ENCODE assay signal across 7 mouse cellular contexts in genomic region chr8:83748708-83749107, GRCm38 (mm10). TPM values are rescaled to one million over a fixed set of nuclear protein-coding genes. Genes with fewer than 3 reads are reported as not detected.
DNase-seq lines count a peak whose midpoint lies in the region; ATAC-seq and TF ChIP-seq lines count a peak whose summit lies in the region.

No protein-coding gene starts in this region.

- 1% methylated on average over 3 of the region's 3 CpGs for WGBS in bone marrow, adult 2 months
- WGBS in heart, postnatal 0 days, result 11% methylated on average over 3 of the region's 3 CpGs

- peak overlapping the region; percentile 86; the same call in 1 of the 2 replicates for H3K4me2 ChIP-seq in heart, postnatal 0 days (ENCODE audit: low read depth, low read length)

- peak overlapping the region; percentile 64 for H3K27ac ChIP-seq in bone marrow, adult 2 months (ENCODE audit: control insufficient read depth, insufficient read depth, low read depth, low read length, poor library complexity)
- peak overlapping the region; percentile 92 for H3K27ac ChIP-seq in heart, postnatal 0 days (ENCODE audit: low read depth)

- H3K9ac ChIP-seq in heart, postnatal 0 days (replicated peaks; ENCODE audit: low read depth, low read length), result peak overlapping the region; percentile 75; the same call in 1 of the 2 replicates

- no peaks in the 10 kb centered on the region for H3K36me3 ChIP-seq in heart, postnatal 0 days (replicated peaks; ENCODE audit: control insufficient read depth, insufficient read depth, low read length)

- no peak for TF ChIP-seq CTCF in bone marrow, adult 2 months (IDR thresholded peaks at IDR 0.05; ENCODE audit: control insufficient read depth, insufficient read depth, low read length)
- no peak for TF ChIP-seq CTCF in heart, postnatal 0 days (IDR thresholded peaks at IDR 0.05; ENCODE audit: low read depth)

- no peak overlapping the region for H3K4me3 ChIP-seq in bone marrow, adult 2 months (replicated peaks; ENCODE audit: control insufficient read depth, low read depth, low read length)
- no peak overlapping the region for H3K4me3 ChIP-seq in heart, postnatal 0 days (ENCODE audit: low read depth, low read length)

- DNase-seq in CD8-positive naive resting alpha-beta T cell, adult 2 months (ENCODE audit: low read depth in 2 of 2, low spot score in 2 of 2), result peak; percentile 82 to 87
- no peak for DNase-seq in heart, postnatal 0 days (ENCODE audit: low spot score)
- peak; percentile 78 to 79 for DNase-seq in lung, adult 18-20 months
- peak; percentile 67 for DNase-seq in spleen, adult 12 weeks (ENCODE audit: low spot score)
- no peak for DNase-seq in right cerebral cortex, postnatal 36 days (ENCODE audit: low spot score in 2 of 2)
- DNase-seq in layer of hippocampus, adult 9-11 months, result no peak

- no peak for TF ChIP-seq EP300 in heart, postnatal 0 days (IDR thresholded peaks at IDR 0.05; ENCODE audit: low read depth)

- H3K4me1 ChIP-seq in bone marrow, adult 2 months (ENCODE audit: control insufficient read depth, insufficient read depth, low read length), result peaks cover 2% of the 10 kb centered on the region; the same call in 1 of the 2 replicates
- peaks cover 23% of the 10 kb centered on the region for H3K4me1 ChIP-seq in heart, postnatal 0 days (ENCODE audit: control insufficient read depth, insufficient read depth)

- no peak for TF ChIP-seq POLR2A in bone marrow, adult 2 months (IDR thresholded peaks at IDR 0.05; ENCODE audit: borderline replicate concordance, control insufficient read depth, low read depth, low read length)

- no peaks in the 10 kb centered on the region for H3K27me3 ChIP-seq in heart, postnatal 0 days (ENCODE audit: control insufficient read depth, insufficient read depth, low read length)

- peak; percentile 72 for ATAC-seq in heart, postnatal 0 days (ENCODE audit: insufficient read depth, low read depth)

- no peaks in the 10 kb centered on the region for H3K9me3 ChIP-seq in heart, postnatal 0 days (replicated peaks; ENCODE audit: control insufficient read depth, low read length)

RNA-seq across cellular contexts. Expression of gene Adgre5, which starts 7.6 kb away (rescaled TPM):
- 25.3 and 79.2 TPM in 2 replicates for polyA plus RNA-seq in bone marrow, adult 2 months (2011; ENCODE audit: insufficient read depth, insufficient read length, low replicate concordance, missing spikeins)
- total RNA-seq in heart, postnatal 0 days (2014; rRNA removed; ENCODE audit: low replicate concordance), result 46.4 and 51.2 TPM in 2 replicates
- 35.3 and 35.8 TPM in 2 replicates for polyA plus RNA-seq in heart, postnatal 0 days (2015; fragmentation: Nextera tagmentation; extraction: Ambion mirVana)

RNA-seq across cellular contexts. Expression of gene Ddx39, which starts 33.7 kb away (rescaled TPM):
- polyA plus RNA-seq in bone marrow, adult 2 months (2011; ENCODE audit: insufficient read depth, insufficient read length, low replicate concordance, missing spikeins), result 74.2 and 81.0 TPM in 2 replicates
- total RNA-seq in heart, postnatal 0 days (2014; rRNA removed; ENCODE audit: low replicate concordance), result 92.5 and 95.7 TPM in 2 replicates
- 75.5 and 79.3 TPM in 2 replicates for polyA plus RNA-seq in heart, postnatal 0 days (2015; fragmentation: Nextera tagmentation; extraction: Ambion mirVana)

RNA-seq across cellular contexts. Expression of gene Pkn1, which starts 49.7 kb away (rescaled TPM):
- polyA plus RNA-seq in bone marrow, adult 2 months (2011; ENCODE audit: insufficient read depth, insufficient read length, low replicate concordance, missing spikeins), result 44.4 and 94.3 TPM in 2 replicates
- total RNA-seq in heart, postnatal 0 days (2014; rRNA removed; ENCODE audit: low replicate concordance), result 44.2 and 57.4 TPM in 2 replicates
- polyA plus RNA-seq in heart, postnatal 0 days (2015; fragmentation: Nextera tagmentation; extraction: Ambion mirVana), result 13.0 and 14.2 TPM in 2 replicates

Comparison
In these comparisons a context has a peak if more than half of its experiments do, and no peak if none do; other contexts are left out.
1. DNase-seq: peak in CD8-positive naive resting alpha-beta T cell, adult 2 months (2 of 2), lung, adult 18-20 months (2 of 2) and spleen, adult 12 weeks (single experiment); none in heart, postnatal 0 days (single experiment), right cerebral cortex, postnatal 36 days (0 of 2) and layer of hippocampus, adult 9-11 months (single experiment).